Mouse (Mus musculus) lung, postnatal 0 days (tissue): ENCODE measurements around the gene Ttc38. TPM values are rescaled to one million over a fixed set of nuclear protein-coding genes. Genes with fewer than 3 reads are reported as not detected.
A peak's percentile ranks its signal among the peaks of the same experiment; 100 is the strongest.

Experiments
- ATAC-seq: fragments of 200-750 bp; cut with Nextera tagmentation; 2 replicates; pipeline ENCODE4 v1.8.0; 2017; ENCODE audit warnings: moderate library complexity
- DNase-seq: peaks from one replicate; pipeline ENCODE4 v3.0.0-alpha.2; 2016; ENCODE audit warnings: low spot score
- H3K27ac ChIP-seq: fragments of 300-500 bp; sonication (generic); 2 replicates; pipeline ENCODE4 v1.5.1; 2014; ENCODE audit warnings: antibody characterized with exemption, mild to moderate bottlenecking, low read length, mixed read lengths
- H3K27me3 ChIP-seq: fragments of 300-500 bp; sonication (generic); replicated peaks from 2 replicates; pipeline ENCODE4 v1.6.1; 2014; ENCODE audit warnings: low read length, mixed read lengths; ENCODE audit not compliant: insufficient read depth
- H3K36me3 ChIP-seq: fragments of 300-500 bp; sonication (generic); 2 replicates; pipeline ENCODE4 v1.6.1; 2014; ENCODE audit warnings: low read length, mixed read lengths; ENCODE audit not compliant: insufficient read depth
- H3K4me1 ChIP-seq: fragments of 300-500 bp; sonication (generic); 2 replicates; pipeline ENCODE4 v1.6.1; 2014; ENCODE audit warnings: antibody characterized with exemption, low read depth, low read length, mixed read lengths; ENCODE audit not compliant: insufficient read depth
- H3K4me2 ChIP-seq: fragments of 300-500 bp; sonication (generic); replicated peaks from 2 replicates; pipeline ENCODE4 v1.6.1; 2014; ENCODE audit warnings: low read depth, mild to moderate bottlenecking, low read length, moderate library complexity, mixed read lengths
- H3K4me3 ChIP-seq: fragments of 300-500 bp; sonication (generic); 2 replicates; pipeline ENCODE4 v1.5.1; 2014; ENCODE audit warnings: low read depth, low read length
- H3K9ac ChIP-seq: fragments of 300-500 bp; sonication (generic); replicated peaks from 2 replicates; pipeline ENCODE4 v1.6.1; 2014; ENCODE audit warnings: low read depth, mild to moderate bottlenecking
- H3K9me3 ChIP-seq: fragments of 300-500 bp; sonication (generic); 2 replicates; pipeline ENCODE4 v1.6.1; 2016; ENCODE audit warnings: low read length, mixed read lengths
- CTCF ChIP-seq: IDR thresholded peaks from 2 replicates; pipeline ENCODE4 v1.5.1; 2016; ENCODE audit warnings: antibody characterized with exemption, mild to moderate bottlenecking
- EP300 ChIP-seq: IDR thresholded peaks from 2 replicates; pipeline ENCODE4 v1.6.1; 2016; ENCODE audit warnings: antibody characterized with exemption, mild to moderate bottlenecking, control low read depth
- WGBS: fragments of 180-500 bp; shearing (Covaris S2); extraction: QIAGEN DNeasy Blood & Tissue Kit; methylation state at CpG from one replicate; pipeline ENCODE4 v1.1.7; 2014; 5-methylcytosine and 5-hydroxymethylcytosine counted together
- polyA plus RNA-seq: library from polyadenylated mRNA; unstranded; fragments of >200 nt; fragmentation: Nextera tagmentation; extraction: Ambion mirVana; gene quantifications from 2 replicates; pipeline ENCODE4 v1.2.1, GENCODE M21; 2015

Ttc38 gene
- polyA plus RNA-seq, 1 experiment from 2014 or later: 8.7 TPM

GRCm38 (mm10) chr15:85903826-85904225 lies 71.7 kb downstream of the Ttc38 start:
- TF ChIP-seq CTCF: peak; percentile 69
- TF ChIP-seq EP300: no peak
- Histone ChIP-seq H3K27ac (no peak overlapping the region), H3K4me3 (no peak overlapping the region), H3K36me3 (no peaks in the 10 kb centered on the region), H3K4me1 (no peaks in the 10 kb centered on the region), H3K27me3 (no peaks in the 10 kb centered on the region), H3K9ac (no peak overlapping the region), H3K4me2 (no peak overlapping the region), H3K9me3 (no peaks in the 10 kb centered on the region)
- no peak for ATAC-seq
- no peak for DNase-seq
- 49% methylated on average over 8 of the region's 8 CpGs for WGBS

Other genes starting within 250 kb of the Ttc38 start
- gene Wnt7b, start 249.8 kb upstream of the Ttc38 start, polyA plus RNA-seq: 11.3 and 14.9 TPM in 2 replicates
- 5.1 and 5.2 TPM in 2 replicates for gene Ppara, start 97.3 kb upstream of the Ttc38 start, polyA plus RNA-seq
- 46.8 and 48.3 TPM in 2 replicates for gene Cdpf1, start 20.6 kb upstream of the Ttc38 start, polyA plus RNA-seq
- 0.04 and 0.08 TPM in 2 replicates for gene Pkdrej, start 10.6 kb upstream of the Ttc38 start, polyA plus RNA-seq
- gene Gtse1, start 27.4 kb downstream of the Ttc38 start, polyA plus RNA-seq: 1.5 and 2.3 TPM in 2 replicates
- 26.5 and 26.6 TPM in 2 replicates for gene Trmu, start 47.0 kb downstream of the Ttc38 start, polyA plus RNA-seq
- gene Celsr1, start 201.5 kb downstream of the Ttc38 start, polyA plus RNA-seq: 2.1 and 2.2 TPM in 2 replicates
- gene Gramd4, start 225.4 kb downstream of the Ttc38 start, polyA plus RNA-seq: 9.9 and 11.1 TPM in 2 replicates